Mouse (Mus musculus) mouse embryonic stem cell (cell line): ENCODE results near the gene Flna.

Source experiments
- in situ Hi-C, 2 experiments: fragments of 300-500 bp; cut with MboI; formaldehyde crosslinking; loops; 1 replicate in 1 of 2; 3 replicates in 1 of 2; pipeline ENCODE4 v1.14.3; 2019 to 2020; ENCODE audit warnings: low sequenced_read_pairs in 2 of 2, low pct_unique_long_range_greater_than_20kb in 1 of 2, mixed read lengths in 1 of 2; ENCODE audit not compliant: unreplicated experiment in 1 of 2

Flna gene

GRCm38 (mm10) chrX:74249615-74250014 lies at the start of gene Flna:
Gene Flna, minus strand, starts transcription at chrX:74249820.
- in situ Hi-C loops: loop anchor here (5.0 to 25.0 kb wide), 2 partner anchors 163 to 312 kb away; partner anchors contain the start of gene Renbp (in 1 of the 2)

- in situ Hi-C loops: no loop called here
These were observed 48.7 kb upstream of the Flna start for GRCm38 (mm10) chrX:74298348-74298747.

- in situ Hi-C loops: no loop called here
These were observed 47.2 kb upstream of the Flna start, which contains the start of gene Atp6ap1 for GRCm38 (mm10) chrX:74296538-74297448. Gene Atp6ap1, plus strand, starts transcription at chrX:74297097.

GRCm38 (mm10) chrX:74293431-74293830 lies 43.8 kb upstream of the Flna start:
- in situ Hi-C loops: no loop called here

GRCm38 (mm10) chrX:74283092-74283437 lies 33.4 kb upstream of the Flna start:
- in situ Hi-C loops: no loop called here

GRCm38 (mm10) chrX:74282395-74283091 lies 32.9 kb upstream of the Flna start:
- in situ Hi-C loops: no loop called here

GRCm38 (mm10) chrX:74281732-74282394 lies 32.2 kb upstream of the Flna start, which contains the start of the genes Taz and Dnase1l1:
Gene Taz, plus strand, starts transcription at chrX:74281912.
Gene Dnase1l1, minus strand, starts transcription at chrX:74282337.
- in situ Hi-C loops: no loop called here

GRCm38 (mm10) chrX:74281041-74281731 lies 31.6 kb upstream of the Flna start:
- in situ Hi-C loops: no loop called here

GRCm38 (mm10) chrX:74277916-74278315 lies 28.3 kb upstream of the Flna start:
- in situ Hi-C loops: no loop called here

- in situ Hi-C loops: no loop called here
These were observed 24.1 kb upstream of the Flna start for GRCm38 (mm10) chrX:74273422-74274322.

- in situ Hi-C loops: no loop called here
These were observed 21.4 kb upstream of the Flna start for GRCm38 (mm10) chrX:74270902-74271551.

- in situ Hi-C loops: no loop called here
These were observed 20.7 kb upstream of the Flna start, which contains the start of gene Rpl10 for GRCm38 (mm10) chrX:74270062-74270901. Gene Rpl10, plus strand, starts transcription at chrX:74270812.

GRCm38 (mm10) chrX:74269736-74270061 lies 20.1 kb upstream of the Flna start:
- in situ Hi-C loops: no loop called here

- in situ Hi-C loops: no loop called here
These were observed 8.1 kb upstream of the Flna start for GRCm38 (mm10) chrX:74257746-74258145.

GRCm38 (mm10) chrX:74254888-74255565 lies 5.4 kb upstream of the Flna start:
- in situ Hi-C loops: loop anchor here in 1 of 2 experiments (5.0 kb wide), 1 partner anchor 157 kb away; no protein-coding TSS in a partner anchor
